Mouse (Mus musculus): Measurements from ENCODE around the gene Mrtfa.

DNA sequence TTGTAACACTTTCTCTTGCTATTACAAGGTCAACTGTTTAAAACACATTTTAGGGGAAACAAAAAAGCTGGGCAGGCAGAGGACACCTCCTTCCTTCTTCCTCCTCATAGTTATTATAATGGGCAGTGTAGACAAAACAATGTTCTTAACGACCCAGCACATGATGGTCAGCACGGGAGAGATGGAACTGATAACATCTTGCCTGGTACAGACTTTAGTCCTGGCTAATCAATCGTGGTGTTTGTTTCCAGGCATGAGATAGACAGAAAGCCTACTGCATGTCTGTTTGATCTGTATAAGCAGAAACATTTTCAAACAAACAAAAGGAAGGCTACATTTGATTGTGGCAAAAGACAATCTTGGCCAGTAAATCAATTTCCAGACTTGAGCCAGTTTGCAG lies 140.1 kb downstream of the Mrtfa start:
- TF ChIP-seq CTCF (IDR thresholded peaks at IDR 0.05; ENCODE audit: low read depth) = no peak
- TF ChIP-seq EP300 (IDR thresholded peaks at IDR 0.05; ENCODE audit: low read depth) = 0 out of 2 replicates have a peak, but pooled peaks have one; percentile 13
